Mouse (Mus musculus) CD4-positive, CD25-positive, alpha-beta regulatory T cell, adult 4 months (primary cell): ENCODE measurements around the gene Eif1. TPM values are rescaled to one million over a fixed set of nuclear protein-coding genes. Genes with fewer than 3 reads are reported as not detected.
"Not testable (repeated sequence)": the region's sequence is repeated elsewhere in the genome, so short reads cannot be mapped to it uniquely, and the experiment has no call there.

Experiments
- ATAC-seq: one replicate; pipeline ENCODE4 v1.8.0; 2017
- polyA plus RNA-seq, 2 experiments: library from polyadenylated mRNA; unstranded; fragments of 100-300 nt; shearing (Covaris generic); gene quantifications; one replicate each; pipeline ENCODE4 v1.2.1; 2017

Gene Eif1
- polyA plus RNA-seq, 2 experiments from 2014 or later, result 1,870 to 3,129 TPM

DNA sequence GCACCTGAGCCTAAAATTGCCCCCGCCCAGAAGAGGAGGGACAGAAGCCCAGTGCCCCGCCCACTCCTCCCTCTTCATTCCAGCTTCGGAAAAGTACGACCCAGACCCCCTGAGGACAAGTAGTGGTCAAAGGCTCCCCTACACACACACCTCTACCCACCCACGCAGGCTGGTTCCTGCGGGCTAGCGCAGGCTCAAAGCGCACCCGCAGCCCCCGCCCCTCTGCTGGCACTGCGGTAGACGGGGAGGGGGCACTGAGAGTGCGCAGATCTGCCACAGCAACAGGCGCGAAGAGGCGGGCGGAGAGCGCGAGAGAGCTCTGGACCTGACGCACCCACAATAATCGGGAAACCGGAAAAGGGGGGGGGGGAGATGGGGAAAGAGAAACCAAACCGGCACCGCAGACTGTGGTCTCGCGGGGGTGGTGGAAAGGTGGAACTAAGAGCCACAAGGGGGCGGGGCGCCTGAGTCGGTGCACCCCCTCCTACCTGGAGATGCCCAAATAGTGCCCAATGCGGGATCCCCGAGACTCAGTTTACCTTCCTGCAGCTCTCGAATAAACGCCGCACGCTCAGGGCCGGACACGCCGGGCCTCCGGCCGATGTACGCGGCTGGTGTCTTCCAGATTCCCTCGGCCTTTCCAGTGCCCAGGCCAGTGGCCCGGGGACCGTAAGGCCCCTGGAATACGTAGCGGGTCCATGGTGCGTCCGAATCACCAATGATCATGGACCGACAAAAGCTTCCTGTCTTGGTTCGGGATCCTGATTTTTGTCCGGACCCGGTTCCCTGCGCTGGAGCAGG, 35.7 kb downstream of the Eif1 start:
- peak; percentile 86 for ATAC-seq

DNA sequence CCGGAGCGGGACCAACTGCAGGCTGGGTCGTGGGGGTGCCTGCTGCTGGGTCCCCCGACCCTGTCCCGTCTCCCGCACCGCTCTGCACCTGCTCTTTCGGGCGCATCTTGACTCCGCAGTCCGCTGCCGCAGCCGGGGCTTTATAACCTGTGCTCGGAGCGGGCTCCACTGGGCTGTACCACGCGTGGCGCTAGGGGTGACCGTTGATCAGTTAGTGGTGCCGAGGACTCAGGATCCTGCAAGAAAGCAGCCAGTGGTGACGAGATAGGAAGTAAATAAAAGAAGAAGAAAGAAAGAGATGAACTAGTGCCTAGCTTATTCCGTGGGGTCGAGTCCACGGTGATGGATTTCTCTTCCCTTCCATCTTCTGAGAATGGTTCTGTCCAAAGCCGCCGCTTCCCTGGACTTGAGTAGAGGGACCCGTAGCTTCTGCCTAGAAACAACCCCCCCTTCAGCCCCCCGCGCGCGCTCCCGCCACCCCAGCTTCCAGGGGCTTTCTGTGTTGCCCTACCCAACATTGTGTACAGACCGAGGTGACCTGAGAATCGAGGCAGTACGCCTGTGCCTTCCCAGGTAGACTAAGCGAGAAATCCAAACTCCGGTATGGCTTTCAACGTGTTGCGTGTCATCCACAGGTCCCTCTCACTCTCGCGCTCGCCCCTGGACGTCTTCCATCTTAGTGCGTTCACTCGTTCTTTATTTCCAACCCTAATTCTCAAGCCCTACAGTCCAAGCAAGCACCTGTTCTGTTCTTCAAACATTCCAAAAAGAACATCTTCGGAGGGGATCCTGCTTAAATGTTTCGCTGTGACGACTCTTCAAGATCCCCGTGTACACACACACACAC, 36.5 kb downstream of the Eif1 start, which contains the start of gene Hap1:
TSS of gene Hap1 (minus strand) at position 157 of the 847 bp plus-strand sequence.
- ATAC-seq, result peak; percentile 43

DNA sequence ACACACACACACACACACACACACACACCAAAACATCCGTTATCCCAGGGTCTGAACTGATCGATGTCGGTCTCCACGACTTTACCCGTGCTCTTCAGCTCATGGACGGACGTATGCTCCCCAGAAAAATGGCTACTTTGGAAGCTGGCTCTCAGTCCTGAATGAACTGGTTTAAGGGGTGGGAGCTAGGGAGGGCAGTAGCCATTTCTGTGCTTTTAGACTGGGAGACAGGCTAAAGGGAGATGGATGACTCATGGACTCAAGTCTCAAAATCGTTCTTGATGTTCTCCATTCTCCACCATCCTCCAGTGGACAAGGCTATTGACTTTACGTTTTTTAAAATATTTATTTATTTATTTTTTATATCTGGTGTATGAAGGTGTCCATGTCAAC, 37.1 kb downstream of the Eif1 start:
- no peak for ATAC-seq

DNA sequence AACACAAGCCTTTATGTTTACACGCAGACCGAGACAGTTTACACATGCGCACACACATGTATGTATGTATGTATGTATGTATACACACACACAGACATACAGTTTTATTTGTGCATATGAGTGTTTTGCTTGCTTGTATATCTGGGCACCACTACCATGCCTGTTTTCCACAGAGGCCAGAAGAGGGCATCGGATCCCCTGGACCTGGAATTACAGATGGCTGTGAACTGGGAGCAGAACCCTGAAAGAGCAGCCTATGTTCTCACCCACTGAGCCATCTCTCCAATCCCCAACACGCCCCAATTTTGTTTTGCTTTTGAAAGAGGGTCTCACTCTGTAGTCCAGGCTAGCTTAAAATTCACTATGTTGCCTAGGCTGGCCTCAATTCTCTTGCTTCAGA, 37.7 kb downstream of the Eif1 start:
- ATAC-seq, result no peak

DNA sequence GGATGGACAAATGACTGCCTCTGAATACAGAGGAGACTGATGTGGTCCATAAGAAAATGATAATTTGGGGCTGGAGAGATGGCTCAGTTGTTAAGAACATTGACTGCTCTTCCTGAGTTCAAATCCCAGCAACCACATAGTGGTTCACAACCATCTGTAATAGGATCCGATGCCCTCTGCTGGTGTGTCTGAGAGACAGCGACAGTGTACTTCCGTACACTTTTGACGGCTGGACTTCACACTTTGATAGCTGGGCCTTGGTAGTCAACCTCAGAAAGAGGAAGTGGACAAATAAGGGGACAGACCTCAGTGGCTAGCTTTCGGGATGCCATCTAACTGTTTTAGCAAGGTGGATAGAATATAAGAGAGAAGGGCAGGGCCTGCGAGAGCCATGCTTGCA, 40.5 kb downstream of the Eif1 start:
- no peak for ATAC-seq

DNA sequence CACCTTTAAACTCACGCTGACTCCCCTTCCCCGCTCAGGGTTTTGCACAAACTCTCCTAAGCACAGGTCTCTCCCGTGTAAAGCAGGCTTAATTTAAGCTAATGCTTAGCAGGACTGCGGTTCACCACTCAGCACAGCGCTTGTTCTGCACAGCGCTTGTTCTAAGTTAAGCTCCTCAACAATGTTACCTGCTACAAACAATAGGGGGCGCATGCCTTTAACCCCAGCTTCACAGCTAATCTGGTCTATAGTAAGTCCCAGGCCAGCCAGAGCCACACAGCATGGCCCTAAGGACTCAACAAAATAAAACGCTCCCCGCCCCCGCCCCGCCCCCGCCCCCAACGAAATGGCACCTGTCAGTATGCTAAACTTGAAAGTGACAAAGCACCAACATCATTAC, 41.4 kb downstream of the Eif1 start:
- ATAC-seq, result not testable (repeated sequence)

DNA sequence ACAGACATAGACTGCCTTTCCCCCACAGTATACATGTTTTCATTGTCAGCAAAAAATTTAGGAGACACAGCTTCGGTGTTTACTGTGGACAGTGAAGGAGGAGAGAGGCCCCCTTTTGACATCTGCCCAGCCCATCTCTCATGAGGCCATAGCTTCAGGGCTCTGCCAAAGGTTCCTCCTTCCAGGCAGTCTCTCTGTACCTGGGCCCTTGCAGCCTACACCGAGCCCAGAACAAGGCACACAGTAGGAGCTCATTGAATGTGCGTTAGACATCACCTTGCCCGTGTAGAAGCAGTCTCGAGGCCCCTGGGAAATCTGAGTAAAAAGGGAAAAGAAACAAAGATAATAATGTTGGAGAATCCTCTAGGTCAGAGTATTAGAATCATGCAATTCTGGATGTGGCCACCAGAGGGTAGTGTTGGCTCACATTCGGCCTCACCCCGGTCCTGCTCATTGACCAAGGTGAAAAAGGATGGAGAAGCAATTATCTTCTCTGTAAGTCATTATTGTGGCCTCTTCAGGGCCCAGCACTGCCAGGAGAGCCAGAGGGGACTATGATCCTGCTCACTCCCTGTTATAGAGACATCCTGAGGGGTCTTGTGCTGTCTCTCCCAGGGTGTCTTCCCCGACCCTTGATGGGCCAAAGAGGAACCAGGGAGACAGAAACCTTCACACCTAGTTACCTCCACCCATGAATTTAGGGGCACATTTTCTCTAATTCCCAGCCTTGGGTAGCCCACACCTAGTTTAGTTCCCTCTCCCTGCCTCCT, 42.7 kb downstream of the Eif1 start:
- ATAC-seq, result no peak

DNA sequence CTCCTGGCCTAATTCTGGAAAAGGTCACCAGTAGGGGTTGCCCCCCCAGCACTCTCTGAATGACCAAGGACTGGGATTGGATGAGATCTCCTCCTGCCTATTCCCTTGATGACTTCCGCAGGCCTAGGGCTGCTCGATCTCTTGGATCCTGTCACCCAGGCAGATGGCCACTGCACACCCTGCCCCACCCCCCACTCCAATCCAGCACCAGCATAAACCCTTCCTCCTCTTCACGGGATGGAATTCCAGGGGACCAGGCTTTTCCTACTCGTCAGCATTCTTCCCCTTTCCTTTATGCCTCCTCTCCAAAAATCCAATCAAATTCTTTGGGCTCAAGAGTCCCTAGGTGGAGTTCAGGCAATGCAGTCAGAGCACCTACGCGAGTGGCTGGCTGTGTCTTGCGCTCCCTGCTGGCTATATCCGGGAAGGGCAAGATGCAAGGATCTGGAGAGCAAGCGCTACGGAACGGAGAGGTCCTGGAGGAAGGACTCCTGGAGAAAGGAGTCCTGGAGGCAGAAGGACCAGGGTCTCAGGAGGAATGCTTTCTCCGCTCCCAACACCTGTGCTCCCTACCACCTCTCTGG, 43.4 kb downstream of the Eif1 start:
- peak; percentile 56 for ATAC-seq

DNA sequence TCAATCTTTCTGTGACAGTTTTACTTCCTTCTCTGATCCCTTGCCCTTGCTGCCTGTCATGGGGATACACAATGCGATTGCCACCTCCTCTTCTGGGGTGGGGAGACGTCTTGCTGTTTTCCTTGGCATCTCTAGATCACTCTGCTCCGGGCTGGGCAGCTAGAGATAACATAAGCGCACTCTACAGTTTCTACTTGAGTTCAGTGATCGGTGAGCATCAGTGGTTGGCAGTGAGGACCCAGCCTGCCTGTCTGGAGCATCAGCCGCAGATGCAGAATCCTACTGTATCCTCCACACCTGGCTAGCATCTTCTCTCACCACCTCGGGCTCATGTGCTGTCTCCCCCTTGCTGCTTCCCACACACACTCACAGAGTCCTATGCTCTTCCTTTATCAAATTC, 49.5 kb downstream of the Eif1 start:
- ATAC-seq, result no peak

DNA sequence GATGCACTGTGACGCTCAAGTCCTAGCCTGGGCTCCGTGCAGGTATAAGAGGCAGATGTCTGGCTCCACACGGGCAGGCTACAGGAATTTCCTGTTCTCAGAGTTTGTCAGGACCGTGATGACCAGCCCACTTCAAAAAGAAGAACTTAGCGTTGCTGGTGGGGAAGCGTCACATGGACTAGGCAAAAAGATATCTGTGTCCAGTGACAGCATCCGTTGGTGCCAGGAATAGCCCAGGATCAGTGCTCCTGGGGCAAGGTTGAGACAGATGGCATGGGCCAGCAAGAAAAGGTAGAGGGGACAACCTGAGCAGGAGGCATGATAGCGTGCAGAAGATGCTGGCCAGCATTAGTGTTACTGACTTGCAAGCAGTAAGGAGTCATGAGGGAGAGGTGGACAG, 50.1 kb downstream of the Eif1 start:
- ATAC-seq, result no peak

Other genes with a start within 250 kb of the Eif1 start
- gene Krt32, start 231.7 kb upstream of the Eif1 start, polyA plus RNA-seq, result not detected
- not detected for gene Krt35, start 223.6 kb upstream of the Eif1 start, polyA plus RNA-seq
- gene Krt36, start 214.3 kb upstream of the Eif1 start, polyA plus RNA-seq, result not detected
- gene Krt13, start 198.3 kb upstream of the Eif1 start, polyA plus RNA-seq, result not detected
- not detected for gene Krt15, start 184.0 kb upstream of the Eif1 start, polyA plus RNA-seq
- gene Krt19, start 171.2 kb upstream of the Eif1 start, polyA plus RNA-seq, result not detected
- gene Krt9, start 126.6 kb upstream of the Eif1 start, polyA plus RNA-seq, result not detected
- not detected for gene Krt14, start 112.3 kb upstream of the Eif1 start, polyA plus RNA-seq
- not detected for gene Krt16, start 71.0 kb upstream of the Eif1 start, polyA plus RNA-seq
- gene Krt17, start 58.9 kb upstream of the Eif1 start, polyA plus RNA-seq, result 1 to 10 TPM; 1.7 to 6.4 TPM
- gene Krt42, start 50.0 kb upstream of the Eif1 start, polyA plus RNA-seq, result not detected
- not detected for gene Gast, start 14.5 kb downstream of the Eif1 start, polyA plus RNA-seq
- under 1 TPM in 1 of 2 experiments, not detected in 1; 0.50 TPM for gene Hap1, start 36.2 kb downstream of the Eif1 start, polyA plus RNA-seq
- gene Jup, start 77.9 kb downstream of the Eif1 start, polyA plus RNA-seq, result 1 to 10 TPM in 1 of 2 experiments, under 1 TPM in 1; 0.32 to 1.9 TPM
- gene P3h4, start 95.0 kb downstream of the Eif1 start, polyA plus RNA-seq, result not detected
- not detected for gene Fkbp10, start 95.8 kb downstream of the Eif1 start, polyA plus RNA-seq
- gene Nt5c3b, start 121.9 kb downstream of the Eif1 start, polyA plus RNA-seq, result 100 to 1,000 TPM; 126 to 156 TPM
- under 1 TPM; 0.16 to 0.65 TPM for gene Klhl10, start 122.0 kb downstream of the Eif1 start, polyA plus RNA-seq
- gene Klhl11, start 152.9 kb downstream of the Eif1 start, polyA plus RNA-seq, result 1 to 10 TPM; 2.2 to 3.0 TPM
- 100 to 1,000 TPM; 102 to 153 TPM for gene Acly, start 208.1 kb downstream of the Eif1 start, polyA plus RNA-seq
- gene Ttc25, start 225.7 kb downstream of the Eif1 start, polyA plus RNA-seq, result under 1 TPM in 1 of 2 experiments, not detected in 1; 0.24 TPM